Mouse (Mus musculus): ENCODE measurements at regions not wholly inside any gene's neighbourhood (a gene's known extent, or its start where the extent isn't known, plus 50 kb on each side); places are given as distances from the start of the nearest gene placed in this dataset.

GRCm38 (mm10) chr16:76230516-76231302 is 142.9 kb downstream of the Nrip1 start:
- Histone ChIP-seq H3K27ac (ENCODE audit: insufficient read depth, low read depth) (no peak overlapping the region), H3K36me3 (replicated peaks in 1 of 2; ENCODE audit: control insufficient read depth in 1 of 2, insufficient read depth in 1 of 2, low read length in 1 of 2) (no peaks in the 10 kb centered on the region), H3K9me3 (replicated peaks; ENCODE audit: low read length) (peaks cover 72% of the 10 kb centered on the region), H3K4me2 (ENCODE audit: insufficient read depth, low read depth, poor library complexity, severe bottlenecking) (no peak overlapping the region), H3K4me3 (replicated peaks in 1 of 3; ENCODE audit: low read depth in 2 of 3, low read length in 2 of 3, poor library complexity in 1 of 3) (no peak overlapping the region), H3K9ac (ENCODE audit: insufficient read depth, low read depth) (no peak overlapping the region), H3K4me1 (ENCODE audit: control insufficient read depth in 1 of 2, insufficient read depth in 2 of 2) (no peaks in the 10 kb centered on the region), H3K27me3 (replicated peaks) (no peaks in the 10 kb centered on the region), H3K79me2 (replicated peaks; ENCODE audit: control insufficient read depth, extremely low read depth, insufficient read depth, poor library complexity, severe bottlenecking) (no peaks in the 10 kb centered on the region)
- dilution Hi-C loops (cut with MboI; ENCODE audit: extremely low pct_ligation_motif_present, extremely low pct_unique_long_range_greater_than_20kb, low sequenced_read_pairs) (no loop called here), in situ Hi-C loops (cut with MboI; ENCODE audit: low pct_ligation_motif_present, low pct_unique_long_range_greater_than_20kb, low sequenced_read_pairs) (no loop called here)
- TF ChIP-seq CTCF (conservative IDR thresholded peaks at IDR 0.05 in 1 of 2, IDR thresholded peaks at IDR 0.05 in 1 of 2; ENCODE audit: low read depth in 2 of 2, low read length in 2 of 2) (no peak), NRF1 (IDR thresholded peaks at IDR 0.05; ENCODE audit: low read depth, low read length) (no peak), NELFE (IDR thresholded peaks at IDR 0.05; ENCODE audit: low read depth, low read length) (no peak), EP300 (IDR thresholded peaks at IDR 0.05; ENCODE audit: low read length) (no peak), PAX5 (IDR thresholded peaks at IDR 0.05; ENCODE audit: low read length) (no peak), RCOR1 (conservative IDR thresholded peaks at IDR 0.05; ENCODE audit: low read depth, low read length) (no peak), UBTF (IDR thresholded peaks at IDR 0.05; ENCODE audit: low read depth, low read length) (no peak), MAX (IDR thresholded peaks at IDR 0.05; ENCODE audit: low read length) (no peak), USF2 (conservative IDR thresholded peaks at IDR 0.05; ENCODE audit: low read depth, low read length) (no peak), ZKSCAN1 (IDR thresholded peaks at IDR 0.05; ENCODE audit: borderline replicate concordance, low read depth, low read length) (no peak), TCF12 (IDR thresholded peaks at IDR 0.05; ENCODE audit: low read depth, low read length) (no peak), POLR2A (IDR thresholded peaks at IDR 0.05; ENCODE audit: low read depth, low read length) (no peak), ZNF384 (IDR thresholded peaks at IDR 0.05; ENCODE audit: low read depth, low read length) (no peak)
- DNase-seq (ENCODE audit: extremely low read depth): no peak

GRCm38 (mm10) chr16:76228451-76228850 is 145.2 kb downstream of the Nrip1 start:
- H3K9ac ChIP-seq (ENCODE audit: insufficient read depth, low read depth): no peak overlapping the region
- no peak for DNase-seq (ENCODE audit: extremely low read depth)
- dilution Hi-C loops (cut with MboI; ENCODE audit: extremely low pct_ligation_motif_present, extremely low pct_unique_long_range_greater_than_20kb, low sequenced_read_pairs): no loop called here
- no peaks in the 10 kb centered on the region for H3K27me3 ChIP-seq (replicated peaks)
- peaks cover 78% of the 10 kb centered on the region for H3K9me3 ChIP-seq (replicated peaks; ENCODE audit: low read length)
- no peaks in the 10 kb centered on the region for H3K79me2 ChIP-seq (replicated peaks; ENCODE audit: control insufficient read depth, extremely low read depth, insufficient read depth, poor library complexity, severe bottlenecking)
- in situ Hi-C loops (cut with MboI; ENCODE audit: low pct_ligation_motif_present, low pct_unique_long_range_greater_than_20kb, low sequenced_read_pairs): no loop called here
- TF ChIP-seq CHD1 (IDR thresholded peaks at IDR 0.05; ENCODE audit: low read depth, low read length): no peak
- no peak for TF ChIP-seq ZKSCAN1 (IDR thresholded peaks at IDR 0.05; ENCODE audit: borderline replicate concordance, low read depth, low read length)
- TF ChIP-seq PAX5 (IDR thresholded peaks at IDR 0.05; ENCODE audit: low read length): no peak
- TF ChIP-seq JUN (IDR thresholded peaks at IDR 0.05; ENCODE audit: insufficient read depth, low read depth, low read length): no peak
- no peak for TF ChIP-seq TBP (conservative IDR thresholded peaks at IDR 0.05; ENCODE audit: low read depth, low read length)
- no peak for TF ChIP-seq MXI1 (IDR thresholded peaks at IDR 0.05; ENCODE audit: low read depth, low read length)
- TF ChIP-seq NELFE (IDR thresholded peaks at IDR 0.05; ENCODE audit: low read depth, low read length): no peak
- TF ChIP-seq USF1 (IDR thresholded peaks at IDR 0.05; ENCODE audit: low read depth, low read length): no peak
- TF ChIP-seq MAFK (IDR thresholded peaks at IDR 0.05; ENCODE audit: insufficient replicate concordance, low read length): no peak
- no peak for TF ChIP-seq SMC3 (IDR thresholded peaks at IDR 0.05; ENCODE audit: low read depth, low read length)
- H3K27ac ChIP-seq (ENCODE audit: insufficient read depth, low read depth): no peak overlapping the region
- no peaks in the 10 kb centered on the region for H3K4me1 ChIP-seq (ENCODE audit: control insufficient read depth in 1 of 2, insufficient read depth in 2 of 2)
- no peak overlapping the region for H3K4me3 ChIP-seq (replicated peaks in 1 of 3; ENCODE audit: low read depth in 2 of 3, low read length in 2 of 3, poor library complexity in 1 of 3)
- H3K36me3 ChIP-seq (replicated peaks in 1 of 2; ENCODE audit: control insufficient read depth in 1 of 2, insufficient read depth in 1 of 2, low read length in 1 of 2): no peaks in the 10 kb centered on the region
- H3K4me2 ChIP-seq (ENCODE audit: insufficient read depth, low read depth, poor library complexity, severe bottlenecking): no peak overlapping the region
